Mouse (Mus musculus): ENCODE data around the gene Crisp3.
"Not testable (repeated sequence)": the region's sequence is repeated elsewhere in the genome, so short reads cannot be mapped to it uniquely, and the experiment has no call there.

The Crisp3 gene

DNA sequence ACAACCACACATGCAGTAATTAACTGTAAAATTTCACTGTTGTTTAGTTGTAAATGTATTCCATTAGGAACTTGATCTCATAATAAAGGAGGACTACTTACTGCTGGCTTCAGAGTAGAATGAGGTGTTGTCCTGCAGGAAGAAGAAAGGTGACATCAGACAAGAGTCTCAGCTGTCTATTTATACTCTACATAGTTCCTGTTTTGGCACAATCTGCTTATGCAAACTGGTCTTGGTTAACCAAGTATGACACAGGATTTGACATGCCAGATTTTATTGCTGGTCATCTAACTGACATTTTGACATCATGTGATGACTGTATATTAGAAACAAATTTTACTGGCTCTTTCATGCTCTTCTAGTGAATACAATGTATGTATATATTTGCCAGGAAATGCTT lies at the start of gene Crisp3:
Crisp3 (minus strand) TSS at position 154 of the 400 bp plus-strand sequence.
- in situ Hi-C loops (cut with MboI; ENCODE audit: low sequenced_read_pairs), result no loop called here

GRCm38 (mm10) chr17:40285435-40285834 lies 43.3 kb upstream of the Crisp3 start:
- in situ Hi-C loops (cut with MboI; ENCODE audit: low sequenced_read_pairs), result no loop called here

GRCm38 (mm10) chr17:40275519-40275918 lies 33.4 kb upstream of the Crisp3 start:
- in situ Hi-C loops (cut with MboI; ENCODE audit: low sequenced_read_pairs), result no loop called here

DNA sequence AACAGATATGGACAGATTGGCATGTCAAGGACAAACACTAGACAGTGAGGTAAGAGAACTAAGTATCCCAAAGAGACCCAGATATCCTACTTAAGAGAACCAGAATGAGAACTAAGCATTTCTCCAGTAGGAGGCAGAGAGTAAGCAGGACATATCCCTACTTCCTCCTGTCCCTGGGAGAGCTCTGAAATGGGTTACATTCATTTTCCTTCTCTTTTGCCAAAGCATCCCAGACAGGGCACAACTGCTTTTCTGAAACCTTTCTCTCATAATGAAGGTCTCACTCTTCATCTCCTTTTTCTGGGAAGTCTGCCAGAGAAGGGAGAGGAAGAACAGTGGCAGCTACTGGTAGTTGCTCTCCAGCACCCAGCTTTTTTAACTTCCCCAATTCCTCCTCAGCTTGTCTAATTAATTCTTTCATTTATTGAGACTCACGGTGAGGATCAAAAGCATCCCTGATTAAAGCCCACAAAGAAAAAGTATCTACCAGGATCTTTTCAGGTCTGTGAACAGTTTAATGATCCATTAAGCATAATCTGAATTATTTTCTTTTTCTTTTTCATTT lies 32.9 kb upstream of the Crisp3 start:
- in situ Hi-C loops (cut with MboI; ENCODE audit: low sequenced_read_pairs), result no loop called here

- in situ Hi-C loops (cut with MboI; ENCODE audit: low sequenced_read_pairs), result no loop called here
These were observed 10.4 kb upstream of the Crisp3 start for GRCm38 (mm10) chr17:40252487-40252886.

DNA sequence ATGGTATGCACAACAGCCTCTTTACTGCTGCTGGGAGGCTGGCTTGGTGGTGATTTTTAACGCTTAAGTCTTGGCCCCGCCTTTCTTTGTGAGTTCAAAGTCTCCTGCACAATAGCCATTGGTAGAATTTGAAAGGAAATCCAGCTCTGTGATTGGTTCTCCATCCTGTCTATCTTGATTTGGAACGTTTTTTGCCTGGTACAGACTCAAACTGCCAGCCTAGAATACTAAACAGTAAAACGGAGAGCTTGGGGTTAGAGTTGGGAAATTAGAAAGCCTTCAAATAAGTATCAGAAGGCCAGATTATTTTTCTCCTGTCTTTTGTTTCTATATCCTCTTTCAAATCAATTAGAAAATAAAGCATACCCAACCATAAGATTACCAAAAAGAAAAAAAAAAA lies 33.5 kb downstream of the Crisp3 start, which contains the start of gene Pgk2:
Pgk2 (minus strand) TSS at position 101 of the 400 bp plus-strand sequence.
- in situ Hi-C loops (cut with MboI; ENCODE audit: low sequenced_read_pairs), result no loop called here

GRCm38 (mm10) chr17:40201803-40202202 lies 40.3 kb downstream of the Crisp3 start:
- in situ Hi-C loops (cut with MboI; ENCODE audit: low sequenced_read_pairs), result not testable (repeated sequence)

DNA sequence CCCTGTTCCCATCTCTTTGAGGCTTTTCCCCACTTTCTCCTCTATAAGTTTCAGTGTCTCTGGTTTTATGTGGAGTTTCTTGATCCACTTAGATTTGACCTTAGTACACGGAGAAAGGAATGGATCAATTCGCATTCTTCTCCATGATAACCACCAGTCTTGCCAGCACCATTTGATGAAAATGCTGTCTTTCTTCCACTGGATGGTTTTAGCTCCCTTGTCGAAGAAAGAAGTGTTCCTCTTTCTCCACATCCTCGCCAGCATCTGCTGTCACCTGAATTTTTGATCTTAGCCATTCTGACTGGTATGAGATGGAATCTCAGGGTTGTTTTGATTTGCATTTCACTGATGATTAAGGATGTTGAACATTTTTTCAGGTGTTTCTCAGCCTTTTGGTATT lies 51.9 kb downstream of the Crisp3 start:
- in situ Hi-C loops (cut with MboI; ENCODE audit: low sequenced_read_pairs), result not testable (repeated sequence)
